Mouse (Mus musculus): ENCODE measurements around the gene Fggy.
A peak's percentile ranks its signal among the peaks of the same experiment; 100 is the strongest.

The Fggy gene

DNA sequence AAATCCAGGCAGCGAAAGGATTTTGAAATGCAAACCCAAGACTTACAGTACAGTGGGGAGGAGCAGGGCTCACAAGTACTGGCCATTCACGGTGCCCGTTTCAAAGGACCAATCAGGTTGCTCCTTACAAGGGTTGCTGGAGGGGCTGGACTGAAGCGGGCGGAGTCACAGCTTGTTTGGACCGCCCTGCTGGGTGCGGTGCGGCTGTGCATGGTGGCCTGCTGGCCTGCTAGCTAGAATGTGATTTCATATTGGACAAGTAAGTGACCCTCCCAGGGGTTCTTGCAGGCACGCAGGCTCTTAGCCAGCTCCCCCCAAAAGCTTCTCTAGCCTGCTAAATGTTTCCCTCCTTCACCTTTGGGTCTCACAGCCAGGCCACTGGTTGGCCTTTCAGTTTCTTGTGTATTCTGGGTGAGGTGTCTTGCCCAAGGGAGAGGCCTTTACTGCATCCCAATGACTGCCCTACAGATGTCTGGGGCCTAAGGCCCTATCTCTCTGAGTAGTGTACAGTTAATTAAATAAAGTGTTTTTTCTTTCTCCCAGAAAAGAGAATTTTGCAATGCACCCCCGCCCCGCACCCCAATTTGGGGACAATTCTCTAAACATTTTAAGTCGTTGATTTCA is at the start of gene Fggy:
TSS of gene Fggy (plus strand) at position 175 of the 624 bp plus-strand sequence.
- peak; percentile 94 to 100 for DNase-seq (ENCODE audit: low spot score in 2 of 2)

GRCm38 (mm10) chr4:95507946-95508311 is 49.4 kb upstream of the Fggy start:
- no peak for DNase-seq (ENCODE audit: low spot score in 2 of 2)

GRCm38 (mm10) chr4:95518382-95518781 is 38.9 kb upstream of the Fggy start:
- no peak for DNase-seq (ENCODE audit: low spot score in 2 of 2)

- DNase-seq (ENCODE audit: low spot score in 2 of 2), result no peak
Observed at GRCm38 (mm10) chr4:95519975-95520642, 37.2 kb upstream of the Fggy start.

- DNase-seq (ENCODE audit: low spot score in 2 of 2), result no peak
Observed at GRCm38 (mm10) chr4:95520643-95521032, 36.7 kb upstream of the Fggy start.

DNA sequence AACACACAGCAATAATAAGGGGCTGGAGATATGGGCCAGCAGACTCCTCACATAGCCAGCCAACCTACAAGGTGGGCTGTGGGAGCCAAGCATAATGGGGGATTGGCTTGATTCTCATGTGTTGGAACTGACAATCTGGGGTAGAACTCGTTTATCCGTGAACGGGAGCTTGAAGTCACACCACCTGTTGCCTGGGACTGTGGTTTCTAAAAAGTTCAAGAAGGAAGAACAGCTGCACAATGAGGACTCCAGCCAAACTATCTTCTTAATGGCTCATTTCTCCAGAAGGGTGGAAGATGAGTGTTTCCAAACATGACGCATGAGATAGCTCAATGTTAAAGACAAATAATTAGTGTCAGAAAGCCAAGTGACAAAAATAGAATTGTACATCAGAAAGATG is 30.7 kb upstream of the Fggy start:
- DNase-seq (ENCODE audit: low spot score in 2 of 2), result no peak

DNA sequence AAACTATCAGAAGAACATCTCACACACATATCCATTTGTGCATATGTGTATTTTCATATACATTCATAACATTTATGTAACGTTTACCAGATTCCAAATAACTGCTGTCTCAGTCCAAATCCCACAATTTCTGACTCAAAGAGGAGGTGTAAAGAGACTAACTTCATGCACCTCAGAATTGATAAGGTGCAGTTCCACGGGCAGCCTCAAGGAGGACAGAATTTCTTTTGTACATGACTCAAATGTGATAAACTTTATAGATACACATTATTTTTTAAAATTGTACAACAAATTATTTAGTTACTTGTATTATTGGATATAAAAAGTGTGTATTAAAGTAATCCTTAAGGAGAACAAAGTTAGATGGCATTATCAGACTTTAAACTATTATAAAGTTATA is 26.6 kb upstream of the Fggy start:
- DNase-seq (ENCODE audit: low spot score in 2 of 2), result no peak

DNA sequence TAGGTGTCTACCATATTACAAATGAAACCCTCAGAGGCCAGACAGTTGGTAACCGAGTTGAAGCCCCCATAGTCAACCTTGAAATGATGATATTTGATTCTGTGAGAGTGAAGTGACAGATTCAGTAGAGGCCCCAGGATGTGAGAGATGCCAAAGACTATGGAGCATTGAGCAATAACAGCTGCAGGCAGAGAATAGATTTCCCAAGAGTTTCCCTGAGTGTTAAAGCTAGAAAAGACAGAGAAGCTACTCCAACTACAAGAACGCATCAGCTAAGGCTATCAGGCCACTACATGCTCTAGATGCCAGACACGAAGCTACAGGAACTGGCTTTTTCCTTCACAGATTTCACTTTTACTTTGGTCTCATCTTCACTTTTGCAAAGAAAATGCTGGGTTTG is 23.4 kb upstream of the Fggy start:
- no peak for DNase-seq (ENCODE audit: low spot score in 2 of 2)

DNA sequence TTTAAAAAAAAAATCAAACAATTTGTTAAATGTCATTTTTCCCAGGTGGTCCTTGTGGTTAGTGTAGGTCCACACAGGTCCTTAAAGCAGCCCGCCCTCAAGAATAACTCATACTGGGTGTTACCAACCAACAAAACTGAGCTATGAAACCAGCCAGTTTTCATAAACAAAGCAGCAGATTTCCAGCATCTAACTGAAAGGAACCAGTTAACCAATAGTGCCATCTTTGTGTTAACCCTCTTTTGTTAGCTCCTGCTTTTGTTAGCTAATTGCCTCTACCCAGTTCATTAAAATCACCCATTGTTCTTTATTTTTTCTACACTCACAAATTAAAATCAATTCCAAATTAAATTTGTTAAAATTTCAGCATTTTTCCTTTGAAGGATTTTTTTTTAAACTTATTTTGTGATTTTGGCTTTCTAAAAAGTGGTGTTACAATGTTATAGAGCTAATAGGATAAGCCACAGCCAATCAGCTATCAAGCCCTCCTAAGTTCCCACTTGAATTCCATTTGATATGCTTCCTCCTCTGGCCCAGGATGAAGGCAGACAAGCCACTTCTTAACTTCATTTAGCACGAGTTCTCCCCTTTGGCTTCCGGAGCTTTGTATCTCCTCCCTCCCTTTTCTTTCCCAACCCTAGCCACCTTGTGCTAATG is 15.8 kb upstream of the Fggy start:
- no peak for DNase-seq (ENCODE audit: low spot score in 2 of 2)

DNA sequence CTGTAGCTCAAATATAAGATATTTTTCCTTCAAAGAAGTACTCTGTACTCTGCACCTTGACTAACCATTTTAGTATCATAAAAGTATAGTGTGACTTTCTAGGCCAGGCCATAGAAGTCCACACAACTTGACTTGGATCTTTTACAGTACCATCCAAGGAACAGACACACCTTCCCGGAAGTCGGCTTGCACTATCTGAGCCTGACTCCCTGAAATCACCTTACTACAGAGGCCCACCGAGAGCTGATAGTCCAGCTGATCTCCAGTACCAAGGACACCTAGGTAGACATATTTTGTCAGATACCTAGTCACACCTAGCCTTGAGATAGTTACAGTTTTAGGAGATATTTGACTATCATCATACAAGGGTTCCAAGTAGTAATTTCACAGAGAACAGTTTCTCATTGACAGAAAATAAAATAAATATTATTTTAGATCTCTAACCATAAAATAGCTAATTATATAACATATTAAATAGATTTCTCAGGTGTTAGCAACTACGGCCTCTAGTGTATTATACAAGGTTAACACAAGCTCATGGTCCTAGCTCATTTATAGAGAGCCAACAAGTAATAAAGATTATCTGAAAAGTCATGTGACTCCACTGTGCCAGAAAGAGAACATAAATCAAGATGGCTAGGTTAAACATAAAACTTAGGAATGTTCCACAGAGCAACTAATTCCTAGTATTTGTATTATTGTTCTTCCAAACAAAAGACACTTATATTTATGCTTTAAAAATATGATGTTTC is 15.1 kb upstream of the Fggy start:
- no peak for DNase-seq (ENCODE audit: low spot score in 2 of 2)

DNA sequence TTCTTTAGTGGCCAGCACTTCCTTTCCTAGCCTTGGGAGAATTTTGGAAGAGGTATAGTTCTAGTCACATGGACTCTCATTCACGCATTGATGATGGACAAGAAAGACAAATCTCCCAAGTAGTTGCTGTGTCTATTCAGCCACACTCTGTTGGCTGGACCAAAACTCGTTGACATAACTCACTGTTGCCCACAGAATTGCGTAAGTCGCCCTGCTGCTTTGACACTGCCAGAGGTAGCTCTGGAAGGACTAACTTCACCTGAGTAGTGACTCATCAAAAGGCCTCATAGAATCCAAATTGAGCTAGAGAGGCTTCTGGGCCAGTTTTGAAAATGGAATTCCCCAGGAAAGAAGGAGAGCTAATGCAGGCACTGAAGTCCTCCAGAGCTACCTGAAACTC is 13.8 kb upstream of the Fggy start:
- no peak for DNase-seq (ENCODE audit: low spot score in 2 of 2)

DNA sequence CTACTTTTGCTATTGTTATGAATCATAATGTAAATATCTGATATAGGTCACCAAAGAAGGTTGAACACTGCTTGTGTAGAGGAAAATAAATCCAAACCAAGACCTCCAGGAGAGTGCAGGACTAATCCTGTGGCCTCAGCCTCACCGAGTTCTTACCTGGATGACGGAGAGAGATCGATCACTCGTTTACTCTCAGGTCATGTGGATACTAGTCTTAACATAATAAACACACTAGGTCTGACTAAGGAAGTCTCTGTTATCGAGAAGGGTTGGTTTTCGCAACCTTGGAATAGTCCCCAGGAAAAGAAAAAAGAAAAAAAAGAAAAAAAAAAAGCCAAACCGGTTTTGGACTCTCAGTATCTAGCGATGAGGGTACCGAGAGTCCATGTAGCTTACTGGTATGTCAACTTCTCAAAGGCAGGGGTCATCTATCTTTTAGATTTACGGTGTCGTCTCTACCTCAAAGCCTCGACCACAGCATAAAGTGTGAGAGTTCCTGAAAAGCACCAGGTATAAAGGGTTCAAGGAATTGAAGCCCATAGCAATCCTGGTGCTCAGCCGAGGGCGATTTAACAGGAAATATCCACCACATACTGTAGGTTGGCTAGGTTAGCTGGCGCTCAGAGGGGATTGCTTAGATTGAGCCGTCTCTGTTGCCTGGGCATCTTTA is 509 bp upstream of the Fggy start:
- no peak for DNase-seq (ENCODE audit: low spot score in 2 of 2)

DNA sequence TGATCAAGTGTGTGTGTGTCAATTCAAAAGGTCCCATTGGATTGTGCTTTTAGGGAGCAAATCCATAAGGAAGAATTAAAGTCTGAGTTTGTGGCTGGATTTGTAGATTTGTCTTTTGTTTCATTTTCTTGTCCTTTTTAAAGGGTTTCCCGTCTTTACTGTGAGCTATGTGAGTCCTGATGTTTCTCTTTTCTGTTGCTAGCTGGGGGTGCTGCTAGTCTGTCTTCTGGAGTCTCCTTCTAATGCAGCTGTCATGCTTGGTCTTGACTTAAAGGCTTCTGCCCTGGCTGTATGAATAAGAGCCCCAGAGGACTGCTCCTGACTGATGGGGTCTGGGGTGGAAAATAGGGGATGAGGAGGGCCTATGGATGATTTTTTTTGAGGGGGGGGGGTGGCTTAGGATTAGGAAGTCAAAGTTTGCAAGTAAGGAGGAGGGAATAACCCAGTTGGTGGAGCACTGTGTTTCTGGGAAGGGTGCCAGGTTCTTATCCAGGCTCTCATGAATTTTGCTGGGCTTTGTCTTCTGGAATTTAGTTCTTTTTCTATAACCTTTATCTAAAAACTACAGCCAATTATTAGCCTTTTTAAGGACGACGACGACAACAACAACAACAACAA is 1.1 kb downstream of the Fggy start:
- DNase-seq (ENCODE audit: low spot score in 2 of 2), result peak in 1 of 2 experiments; percentile 21

GRCm38 (mm10) chr4:95571621-95572020 is 14.3 kb downstream of the Fggy start:
- DNase-seq (ENCODE audit: low spot score in 2 of 2), result no peak

GRCm38 (mm10) chr4:95573704-95574103 is 16.4 kb downstream of the Fggy start:
- no peak for DNase-seq (ENCODE audit: low spot score in 2 of 2)

GRCm38 (mm10) chr4:95575411-95575911 is 18.2 kb downstream of the Fggy start:
- DNase-seq (ENCODE audit: low spot score in 2 of 2), result no peak

DNA sequence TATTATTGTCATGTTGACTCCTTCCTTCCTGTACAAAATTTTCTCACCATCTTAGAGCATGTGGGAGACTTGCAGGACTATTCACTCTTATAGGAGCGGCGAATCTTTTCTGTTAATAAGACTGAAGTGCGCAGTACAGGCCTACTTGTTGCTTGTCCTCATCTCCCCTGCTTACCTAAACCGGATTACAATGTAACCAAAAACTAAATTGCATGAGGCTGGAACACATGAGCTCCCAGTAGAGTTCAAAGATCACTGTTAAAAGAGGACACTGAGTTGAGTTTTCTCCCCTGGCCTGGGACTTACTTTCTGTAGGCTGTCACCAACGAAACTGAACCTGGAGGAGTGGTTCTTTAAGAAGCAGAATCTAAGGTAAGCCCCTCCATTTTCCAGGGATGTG is 21.9 kb downstream of the Fggy start:
- no peak for DNase-seq (ENCODE audit: low spot score in 2 of 2)

- DNase-seq (ENCODE audit: low spot score in 2 of 2), result no peak
Observed at GRCm38 (mm10) chr4:95584107-95584762, 26.9 kb downstream of the Fggy start.

DNA sequence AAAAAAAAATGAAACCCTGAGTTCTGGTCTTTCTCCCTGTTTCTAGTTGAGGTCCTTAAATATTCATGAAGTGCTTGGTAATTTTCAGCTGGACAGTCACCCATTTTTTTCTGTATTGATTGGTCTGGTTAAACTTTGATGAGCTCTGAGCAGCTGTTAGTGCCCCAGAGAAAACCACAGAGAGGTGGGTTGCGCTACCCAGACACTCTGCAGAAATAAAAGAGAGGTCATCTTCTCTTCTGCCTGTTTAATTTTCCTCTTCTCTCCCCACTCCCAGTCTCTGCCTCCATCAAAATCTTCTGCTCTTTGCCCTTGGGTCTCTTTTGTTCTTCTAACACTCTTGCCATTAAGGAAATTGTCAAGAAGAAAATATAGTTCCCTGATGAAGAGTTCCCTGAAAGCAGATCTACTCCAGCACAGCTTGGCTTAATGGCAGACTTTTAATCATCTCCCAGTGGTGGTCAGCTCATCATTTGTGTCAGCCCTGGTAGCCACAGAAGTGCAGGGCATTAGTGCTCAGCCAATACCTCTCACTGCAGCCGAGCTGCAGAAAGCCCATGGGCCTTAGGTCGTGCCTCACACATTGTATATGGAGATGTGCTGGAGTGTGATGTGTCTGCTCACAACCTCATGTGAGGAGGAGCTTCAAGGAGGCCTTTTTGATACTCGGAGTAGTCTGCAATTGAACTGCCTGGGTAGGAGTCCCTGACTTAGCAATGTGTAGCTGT is 29.1 kb downstream of the Fggy start:
- no peak for DNase-seq (ENCODE audit: low spot score in 2 of 2)

DNA sequence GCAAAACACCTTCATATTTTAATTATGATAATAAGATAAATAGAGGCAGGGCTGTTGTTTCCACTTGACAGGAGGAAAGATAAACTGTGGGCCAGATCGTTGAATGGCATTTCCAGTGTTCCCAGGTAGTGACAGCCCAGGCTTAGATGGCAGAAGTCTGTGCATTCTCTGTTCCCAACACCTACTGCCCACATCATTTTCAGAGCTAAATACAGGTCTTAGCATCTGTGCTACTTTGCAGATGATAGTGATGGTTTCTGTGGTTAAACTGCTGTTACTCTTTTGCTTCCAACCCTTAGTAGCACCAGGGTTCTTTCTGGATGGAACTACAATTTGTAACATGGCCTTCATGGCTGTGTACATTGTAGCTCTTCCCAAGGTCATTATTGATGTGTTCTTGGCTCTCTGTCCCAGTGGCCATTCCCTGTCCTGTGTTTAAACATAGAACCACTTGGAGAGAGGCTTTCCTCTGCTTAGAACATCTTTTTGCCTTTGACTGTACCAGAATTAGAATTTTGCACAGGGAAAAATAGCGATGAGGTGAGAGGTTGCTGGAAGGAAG is 31.5 kb downstream of the Fggy start:
- peak; percentile 43 to 58 for DNase-seq (ENCODE audit: low spot score in 2 of 2)

All from left cerebral cortex, adult 9 months (tissue).